Mouse (Mus musculus) cerebellum, adult 2 months (tissue): Measurements from ENCODE around the gene Clic1.

Experiments used
- CTCF ChIP-seq: fragments of 200-500 bp; IDR thresholded peaks from 2 replicates; pipeline ENCODE4 v1.5.1; 2011; ENCODE audit warnings: low read depth, mild to moderate bottlenecking, control low read depth, low read length, moderate library complexity, borderline replicate concordance; ENCODE audit not compliant: insufficient read depth
- POLR2A ChIP-seq: fragments of 200-500 bp; IDR thresholded peaks from 2 replicates; pipeline ENCODE4 v1.6.1; 2011; ENCODE audit warnings: low read length, control low read depth, borderline replicate concordance; ENCODE audit not compliant: insufficient read depth

- TF ChIP-seq CTCF (no peak), POLR2A (no peak)
These were observed 55.0 kb downstream of the Clic1 start for GRCm38 (mm10) chr17:35104754-35105153.
